Mouse (Mus musculus): ENCODE measurements around the gene Atp6v1g1.

Atp6v1g1 gene

GRCm38 (mm10) chr4:63580078-63580477 is 35.5 kb downstream of the Atp6v1g1 start:
- DNase-seq (ENCODE audit: low spot score), result no peak

- no peak for DNase-seq (ENCODE audit: low spot score)
Observed at GRCm38 (mm10) chr4:63582580-63582979, 38.0 kb downstream of the Atp6v1g1 start.

GRCm38 (mm10) chr4:63585216-63585615 is 40.6 kb downstream of the Atp6v1g1 start:
- DNase-seq (ENCODE audit: low spot score), result no peak

- no peak for DNase-seq (ENCODE audit: low spot score)
Observed at GRCm38 (mm10) chr4:63586240-63586639, 41.7 kb downstream of the Atp6v1g1 start.

GRCm38 (mm10) chr4:63589987-63590386 is 45.4 kb downstream of the Atp6v1g1 start:
- DNase-seq (ENCODE audit: low spot score), result no peak

- no peak for DNase-seq (ENCODE audit: low spot score)
Observed at GRCm38 (mm10) chr4:63590538-63590937, 46.0 kb downstream of the Atp6v1g1 start.

GRCm38 (mm10) chr4:63594459-63595110 is 50.0 kb downstream of the Atp6v1g1 start:
- DNase-seq (ENCODE audit: low spot score), result no peak

GRCm38 (mm10) chr4:63595259-63595658 is 50.7 kb downstream of the Atp6v1g1 start:
- no peak for DNase-seq (ENCODE audit: low spot score)

GRCm38 (mm10) chr4:63596010-63596409 is 51.4 kb downstream of the Atp6v1g1 start:
- DNase-seq (ENCODE audit: low spot score), result no peak

Measured in testis, postnatal 14 days (tissue).